Mouse (Mus musculus) cortical plate, adult 2 months (tissue): ENCODE results near the gene Zfp74.

Experiments
- CTCF ChIP-seq: fragments of 200-500 bp; IDR thresholded peaks from 2 replicates; pipeline ENCODE4 v1.5.1; 2011; ENCODE audit warnings: mild to moderate bottlenecking, control low read depth, low read length; ENCODE audit not compliant: insufficient read depth; ENCODE audit errors: extremely low read depth
- POLR2A ChIP-seq: fragments of 200-500 bp; IDR thresholded peaks from 2 replicates; pipeline ENCODE4 v1.6.1; 2011; ENCODE audit warnings: mild to moderate bottlenecking, low read length, control low read depth; ENCODE audit not compliant: insufficient read depth; ENCODE audit errors: extremely low read depth

DNA sequence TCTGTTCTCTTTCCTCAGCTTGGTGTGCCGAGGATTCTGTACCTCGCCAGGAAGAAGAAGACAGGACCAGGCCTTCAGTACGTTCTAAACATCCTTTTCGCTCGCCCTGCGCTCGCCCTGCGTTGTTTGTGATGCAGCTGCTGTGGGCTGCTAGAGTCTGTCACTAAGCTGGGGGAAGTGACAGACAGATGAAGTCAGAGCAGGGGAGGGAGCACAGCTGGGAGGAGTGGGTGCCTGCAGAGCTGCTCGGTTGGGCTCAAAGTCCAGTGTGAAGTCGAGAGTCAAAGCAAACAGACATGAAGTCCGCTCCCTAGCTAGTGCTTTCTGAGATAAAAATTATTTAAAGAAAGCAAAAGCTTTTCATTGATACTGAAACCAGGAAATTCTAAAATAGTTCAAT, 35.1 kb upstream of the Zfp74 start:
- TF ChIP-seq POLR2A (no peak), CTCF (no peak)
